Mouse (Mus musculus) olfactory bulb, adult 2 months (tissue): Measurements from ENCODE around the gene Snx6. TPM values are rescaled to one million over a fixed set of nuclear protein-coding genes. Genes with fewer than 3 reads are reported as not detected.

ENCODE experiments used
- H3K27ac ChIP-seq: fragments of 200-500 bp; 2 replicates; pipeline ENCODE4 v1.5.1; 2012; ENCODE audit warnings: low read depth, low read length; ENCODE audit not compliant: insufficient read depth
- H3K4me1 ChIP-seq: fragments of 200-500 bp; 2 replicates; pipeline ENCODE4 v1.6.1; 2012; ENCODE audit warnings: low read length; ENCODE audit not compliant: control insufficient read depth, insufficient read depth
- H3K4me3 ChIP-seq: fragments of 200-500 bp; 2 replicates; pipeline ENCODE4 v1.5.1; 2012; ENCODE audit warnings: mild to moderate bottlenecking, low read depth, low read length, moderate library complexity; ENCODE audit not compliant: insufficient read depth
- CTCF ChIP-seq: fragments of 200-500 bp; IDR thresholded peaks from 2 replicates; pipeline ENCODE4 v1.5.1; 2012; ENCODE audit warnings: low read depth, mild to moderate bottlenecking, low read length, moderate library complexity; ENCODE audit not compliant: insufficient read depth
- POLR2A ChIP-seq: fragments of 200-500 bp; IDR thresholded peaks from 2 replicates; pipeline ENCODE4 v1.6.1; 2012; ENCODE audit warnings: mild to moderate bottlenecking, low read depth, low read length, moderate library complexity; ENCODE audit not compliant: insufficient read depth
- WGBS: fragments of 180-500 bp; shearing (Covaris S2); methylation state at CpG from one replicate; pipeline ENCODE4 v1.1.7; 2018; 5-methylcytosine and 5-hydroxymethylcytosine counted together
- polyA plus RNA-seq: library from polyadenylated mRNA; stranded (reverse); fragments of >200 nt; gene quantifications from 2 replicates; pipeline ENCODE4 v1.2.4, GENCODE M21; 2012; ENCODE audit warnings: low replicate concordance; ENCODE audit not compliant: missing spikeins, insufficient read depth, insufficient read length

The Snx6 gene
- polyA plus RNA-seq, 1 experiment: not detected

DNA sequence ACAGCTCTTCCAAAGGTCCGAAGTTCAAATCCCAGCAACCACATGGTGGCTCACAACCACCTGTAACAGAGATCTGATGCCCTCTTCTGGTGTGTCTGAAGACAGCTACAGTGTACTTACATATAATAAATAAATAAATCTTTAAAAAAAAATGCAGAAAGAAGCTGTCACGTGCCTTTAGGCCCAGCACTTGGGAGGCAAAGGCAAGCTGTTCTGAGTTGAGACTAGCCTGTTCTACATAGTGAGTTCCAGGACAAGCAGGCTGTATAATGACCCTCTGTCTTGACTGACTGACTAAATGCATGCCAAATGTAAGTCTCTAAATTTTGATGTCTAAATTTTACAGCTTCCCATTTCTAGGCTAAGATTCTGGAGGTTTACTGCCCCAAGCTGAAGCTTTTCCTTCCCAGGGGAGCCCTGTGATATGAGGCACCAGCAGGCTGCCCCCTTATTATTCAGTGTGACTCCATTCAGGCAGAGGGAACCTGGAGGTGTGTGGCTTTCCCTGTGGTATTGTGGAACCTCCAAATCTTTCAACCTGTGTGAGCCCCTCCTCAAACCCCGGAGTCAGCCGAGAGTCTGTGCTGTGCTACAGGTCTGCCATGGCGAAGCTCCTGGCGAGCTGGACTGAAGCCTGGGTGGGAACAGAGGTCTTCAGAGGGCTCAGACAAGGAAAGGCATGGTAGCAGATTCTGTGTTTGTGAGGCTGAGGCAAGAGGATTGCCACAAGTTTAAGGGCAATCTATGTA is 9.9 kb upstream of the Snx6 start:
- TF ChIP-seq CTCF (no peak), POLR2A (no peak)
- Histone ChIP-seq H3K4me3 (no peak overlapping the region), H3K4me1 (no peaks in the 10 kb centered on the region), H3K27ac (no peak overlapping the region)
- WGBS: 85% methylated on average over 6 of the region's 6 CpGs

DNA sequence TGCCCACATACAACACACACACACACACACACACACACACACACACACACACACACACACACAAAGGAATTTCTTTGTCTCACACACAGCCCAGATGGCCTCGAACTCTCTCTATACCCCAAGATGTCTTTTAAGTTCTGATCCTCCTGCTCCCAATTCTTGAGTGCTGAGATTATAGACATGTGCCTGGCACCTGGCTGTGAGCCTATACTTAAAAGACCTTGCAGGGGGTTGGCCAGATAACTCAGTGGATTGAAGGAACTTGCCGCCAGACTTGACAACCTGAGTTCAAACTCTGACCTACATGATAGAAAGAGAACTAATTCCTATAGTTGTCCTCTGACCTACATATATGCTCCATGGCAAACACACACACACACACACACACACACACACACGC is 8.0 kb upstream of the Snx6 start:
- Histone ChIP-seq H3K4me1 (no peaks in the 10 kb centered on the region), H3K27ac (no peak overlapping the region), H3K4me3 (no peak overlapping the region)
- TF ChIP-seq CTCF: no peak
- TF ChIP-seq POLR2A: no peak
- WGBS: 94% methylated on average over 3 of the region's 3 CpGs

DNA sequence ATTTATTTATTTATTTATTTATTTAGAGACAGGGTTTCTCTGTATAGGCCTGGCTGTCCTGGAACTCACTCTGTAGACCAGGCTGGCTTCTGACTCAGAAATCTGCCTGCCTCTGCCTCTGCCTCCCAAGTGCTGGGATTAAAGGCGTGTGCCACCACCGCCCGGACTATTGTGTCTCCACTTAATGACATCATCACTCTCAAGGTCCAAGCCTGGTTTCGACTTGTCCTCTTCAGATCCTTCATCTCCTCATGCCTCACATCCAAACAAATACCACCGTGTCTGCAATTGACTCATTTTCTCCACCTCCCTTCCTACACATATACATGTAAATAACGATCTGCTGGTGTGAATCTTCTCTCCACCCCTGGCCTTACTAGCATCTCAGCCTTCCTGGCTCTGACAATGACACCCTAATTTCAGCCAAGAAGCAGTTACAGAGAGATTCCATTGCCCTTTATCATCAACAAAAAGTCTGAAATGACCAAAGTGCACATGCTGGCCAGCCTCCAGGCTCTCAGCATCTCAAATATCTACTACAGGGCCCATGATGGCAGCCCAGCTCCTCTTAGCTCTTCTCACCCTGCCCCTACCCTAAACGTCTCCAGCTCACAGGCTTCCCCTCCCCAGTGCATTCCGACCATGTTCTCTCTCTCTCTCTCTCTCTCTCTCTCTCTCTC is 1.2 kb upstream of the Snx6 start:
- 70% methylated on average over 8 of the region's 8 CpGs for WGBS
- H3K4me1 ChIP-seq: peaks cover 3% of the 10 kb centered on the region

DNA sequence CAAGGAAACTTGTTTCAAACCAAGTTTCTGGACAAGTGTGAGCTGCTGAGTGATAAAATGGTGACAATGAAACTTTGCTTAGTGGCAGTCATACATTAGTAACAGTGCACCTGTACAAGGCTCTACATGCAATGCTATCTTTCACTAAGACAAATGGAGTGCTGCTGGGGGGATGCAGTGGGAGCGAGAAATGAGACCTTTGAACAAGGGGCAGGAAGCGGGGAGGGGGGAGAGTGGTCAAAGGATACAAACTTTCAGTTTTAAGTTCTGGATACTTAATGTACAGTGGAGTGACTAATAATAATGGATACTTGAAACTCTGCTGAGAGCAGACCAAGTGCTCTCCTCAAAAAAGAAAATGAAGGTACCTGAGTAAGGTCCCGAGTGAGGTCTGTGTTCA is 1.1 kb downstream of the Snx6 start:
- no peak for TF ChIP-seq POLR2A
- TF ChIP-seq CTCF: no peak
- no peak overlapping the region for H3K27ac ChIP-seq
- H3K4me3 ChIP-seq: no peak overlapping the region
- H3K4me1 ChIP-seq: peaks cover 11% of the 10 kb centered on the region
- 30% methylated on average over 3 of the region's 3 CpGs for WGBS

More for the DNA sequence above, 1.2 kb upstream of the Snx6 start:
- Histone ChIP-seq H3K4me3 (no peak overlapping the region), H3K27ac (no peak overlapping the region)
- no peak for TF ChIP-seq CTCF
- TF ChIP-seq POLR2A: no peak

- Histone ChIP-seq H3K4me1 (peaks cover 14% of the 10 kb centered on the region), H3K4me3 (no peak overlapping the region), H3K27ac (no peak overlapping the region)
- WGBS: 83% methylated on average over 8 of the region's 8 CpGs
- TF ChIP-seq POLR2A (no peak), CTCF (no peak)
These were observed 4.0 kb downstream of the Snx6 start for GRCm38 (mm10) chr12:54791465-54791864.

GRCm38 (mm10) chr12:54789346-54790143 is 6.0 kb downstream of the Snx6 start:
- Histone ChIP-seq H3K4me1 (peaks cover 14% of the 10 kb centered on the region), H3K4me3 (no peak overlapping the region), H3K27ac (no peak overlapping the region)
- 27% methylated on average over 11 of the region's 11 CpGs for WGBS
- no peak for TF ChIP-seq CTCF
- TF ChIP-seq POLR2A: no peak

GRCm38 (mm10) chr12:54763624-54764023 is 31.9 kb downstream of the Snx6 start:
- H3K27ac ChIP-seq: no peak overlapping the region
- no peaks in the 10 kb centered on the region for H3K4me1 ChIP-seq
- TF ChIP-seq CTCF (no peak), POLR2A (no peak)
- H3K4me3 ChIP-seq: no peak overlapping the region
- WGBS: 79% methylated on average over 12 of the region's 12 CpGs

DNA sequence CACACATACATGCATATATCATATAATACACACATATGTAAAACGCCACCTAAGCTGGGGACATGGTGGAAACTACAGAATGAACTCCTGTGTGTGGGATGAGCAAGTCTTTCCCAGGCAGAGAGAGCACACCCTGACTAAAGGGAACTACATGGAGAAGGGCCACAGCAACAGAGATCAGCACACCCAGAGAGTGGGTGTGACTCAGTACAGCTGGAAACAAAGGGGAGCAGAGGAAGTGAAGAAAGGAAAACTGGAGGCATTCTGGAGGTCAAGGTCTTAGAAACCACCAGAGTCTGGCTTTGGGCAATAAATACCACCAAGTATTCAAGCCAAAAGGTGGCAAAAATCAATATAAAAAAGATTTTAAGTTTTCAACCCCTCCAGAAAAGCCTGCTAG is 34.8 kb downstream of the Snx6 start:
- H3K4me1 ChIP-seq: no peaks in the 10 kb centered on the region
- H3K27ac ChIP-seq: no peak overlapping the region
- H3K4me3 ChIP-seq: no peak overlapping the region
- 86% methylated on average over 1 of the region's 1 CpGs for WGBS
- TF ChIP-seq POLR2A: no peak
- TF ChIP-seq CTCF: no peak

DNA sequence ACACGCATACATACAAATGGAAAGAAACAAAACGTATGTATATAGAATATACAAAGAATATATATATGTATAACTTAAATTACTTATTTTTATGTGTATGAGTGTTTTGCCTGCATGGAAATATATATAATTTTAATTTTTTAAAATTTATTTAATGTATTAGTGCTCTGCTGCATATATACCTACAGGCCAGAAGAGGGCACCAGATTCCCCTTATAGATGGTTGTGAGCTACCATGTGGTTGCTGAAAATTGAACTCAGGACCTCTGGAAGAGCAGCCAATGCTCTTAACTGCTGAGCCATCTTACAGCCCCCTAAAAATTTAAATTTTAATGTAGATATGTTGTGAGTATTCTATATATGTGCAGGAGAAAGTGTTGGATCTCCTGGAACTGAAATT is 36.7 kb downstream of the Snx6 start:
- H3K4me3 ChIP-seq: no peak overlapping the region
- H3K4me1 ChIP-seq: no peaks in the 10 kb centered on the region
- TF ChIP-seq CTCF: no peak
- TF ChIP-seq POLR2A: no peak
- no peak overlapping the region for H3K27ac ChIP-seq
- WGBS: 100% methylated on average over 2 of the region's 2 CpGs
